Mouse (Mus musculus) liver, adult 2 months (tissue): ENCODE measurements around the gene Slc16a5. TPM values are rescaled to one million over a fixed set of nuclear protein-coding genes. Genes with fewer than 3 reads are reported as not detected.

Source experiments
- DNase-seq: peaks from one replicate; pipeline ENCODE4 v3.0.0-alpha.2; 2011; ENCODE audit warnings: low read depth, low spot score; ENCODE audit errors: extremely low read depth
- H3K27ac ChIP-seq: fragments of 200-500 bp; replicated peaks from 2 replicates; pipeline ENCODE4 v1.5.1; 2012; ENCODE audit warnings: low read depth, mild to moderate bottlenecking, control low read depth, inconsistent platforms, low read length; ENCODE audit not compliant: insufficient read depth
- H3K27me3 ChIP-seq: fragments of 200-500 bp; 2 replicates; pipeline ENCODE4 v1.6.1; 2012; ENCODE audit warnings: mild to moderate bottlenecking, moderate library complexity, low read length, inconsistent platforms; ENCODE audit not compliant: control insufficient read depth, insufficient read depth
- H3K36me3 ChIP-seq: fragments of 200-500 bp; 2 replicates; pipeline ENCODE4 v1.6.1; 2012; ENCODE audit warnings: low read length, inconsistent platforms; ENCODE audit not compliant: control insufficient read depth, insufficient read depth
- H3K4me1 ChIP-seq: fragments of 200-500 bp; 2 replicates; pipeline ENCODE4 v1.6.1; 2011; ENCODE audit warnings: low read length; ENCODE audit not compliant: control insufficient read depth, insufficient read depth
- H3K4me3 ChIP-seq: fragments of 200-500 bp; 2 replicates; pipeline ENCODE4 v1.5.1; 2011; ENCODE audit warnings: low read depth, mild to moderate bottlenecking, control low read depth, low read length, moderate library complexity; ENCODE audit not compliant: insufficient read depth
- H3K79me2 ChIP-seq: fragments of 200-500 bp; 2 replicates; pipeline ENCODE4 v1.6.1; 2012; ENCODE audit warnings: inconsistent platforms, mild to moderate bottlenecking, low read length, moderate library complexity; ENCODE audit not compliant: control insufficient read depth, insufficient read depth
- H3K9ac ChIP-seq: fragments of 200-500 bp; 2 replicates; pipeline ENCODE4 v1.6.1; 2012; ENCODE audit warnings: low read depth, mild to moderate bottlenecking, control low read depth, inconsistent platforms, low read length
- CTCF ChIP-seq: fragments of 200-500 bp; IDR thresholded peaks from 2 replicates; pipeline ENCODE4 v1.5.1; 2011; ENCODE audit warnings: low read depth, low read length, control low read depth
- POLR2A ChIP-seq: fragments of 200-500 bp; IDR thresholded peaks from 2 replicates; pipeline ENCODE4 v1.6.1; 2011; ENCODE audit warnings: low read length, control low read depth; ENCODE audit not compliant: insufficient read depth; ENCODE audit errors: extremely low read depth
- WGBS: fragments of 180-500 bp; shearing (Covaris S2); methylation state at CpG from one replicate; pipeline ENCODE4 v1.1.7; 2018; 5-methylcytosine and 5-hydroxymethylcytosine counted together
- polyA plus RNA-seq: library from polyadenylated mRNA; depleted of rRNA; stranded (reverse); fragments of >200 nt; gene quantifications from 2 replicates; pipeline ENCODE4 v1.2.3, GENCODE M21; 2012; rRNA removed
- total RNA-seq: library from RNA; depleted of rRNA; stranded (reverse); fragments of >200 nt; gene quantifications from 2 replicates; pipeline ENCODE4 v1.2.3, GENCODE M21; 2014; rRNA removed

Gene Slc16a5
- total and polyA plus RNA-seq, 2 experiments: 23.0 to 49.1 TPM

DNA sequence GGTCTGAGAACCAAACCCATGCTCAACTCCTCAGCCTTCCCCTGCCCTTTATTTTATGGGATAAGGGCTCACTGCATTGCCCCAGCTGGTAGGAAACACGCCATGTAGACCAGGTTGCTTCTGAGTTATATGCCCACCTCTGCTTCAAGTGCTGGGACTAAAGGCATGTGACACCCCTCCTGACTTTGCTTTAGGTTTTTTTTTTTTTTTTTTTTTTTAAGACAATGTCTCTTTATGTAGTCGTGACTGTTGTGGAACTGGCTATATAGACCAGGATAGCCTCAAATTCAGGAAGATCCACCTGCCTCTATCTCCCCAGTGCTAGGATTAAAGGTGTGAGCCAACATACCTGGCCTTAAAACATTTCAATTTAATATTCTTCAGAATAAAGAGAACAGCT is 60.4 kb downstream of the Slc16a5 start:
- 86% methylated on average over 2 of the region's 2 CpGs for WGBS
- Histone ChIP-seq H3K27me3 (no peaks in the 10 kb centered on the region), H3K4me1 (peaks cover 1% of the 10 kb centered on the region; the same call in 1 of the 2 replicates), H3K9ac (no peak overlapping the region), H3K27ac (no peak overlapping the region), H3K4me3 (no peak overlapping the region), H3K36me3 (peaks cover 36% of the 10 kb centered on the region), H3K79me2 (no peaks in the 10 kb centered on the region; the same call in 1 of the 2 replicates)
- no peak for DNase-seq
- TF ChIP-seq POLR2A (no peak), CTCF (no peak)

Other genes starting within 250 kb of the Slc16a5 start
- gene Grin2c, start 195.2 kb upstream of the Slc16a5 start, total RNA-seq: under 0.01 TPM in 1 of 2 replicates, not detected in the other
- gene Grin2c, start 195.2 kb upstream of the Slc16a5 start, polyA plus RNA-seq: 0.05 and 0.07 TPM in 2 replicates
- gene Fdxr, start 185.4 kb upstream of the Slc16a5 start, total RNA-seq: 13.7 and 15.8 TPM in 2 replicates
- gene Fdxr, start 185.4 kb upstream of the Slc16a5 start, polyA plus RNA-seq: 28.3 and 28.4 TPM in 2 replicates
- gene Fads6, start 164.8 kb upstream of the Slc16a5 start, total RNA-seq: 56.1 and 78.8 TPM in 2 replicates
- 55.3 and 66.0 TPM in 2 replicates for gene Fads6, start 164.8 kb upstream of the Slc16a5 start, polyA plus RNA-seq
- gene Otop2, start 155.3 kb upstream of the Slc16a5 start, total RNA-seq: not detected in 2 replicates
- gene Otop2, start 155.3 kb upstream of the Slc16a5 start, polyA plus RNA-seq: not detected in 2 replicates
- 0.20 and 0.28 TPM in 2 replicates for gene Ush1g, start 140.4 kb upstream of the Slc16a5 start, total RNA-seq
- 0.26 and 0.50 TPM in 2 replicates for gene Ush1g, start 140.4 kb upstream of the Slc16a5 start, polyA plus RNA-seq
- not detected in 2 replicates for gene Otop3, start 127.7 kb upstream of the Slc16a5 start, total RNA-seq
- not detected in 2 replicates for gene Otop3, start 127.7 kb upstream of the Slc16a5 start, polyA plus RNA-seq
- gene Hid1, start 94.7 kb upstream of the Slc16a5 start, total RNA-seq: 0.55 and 1.3 TPM in 2 replicates
- gene Hid1, start 94.7 kb upstream of the Slc16a5 start, polyA plus RNA-seq: 1.1 and 3.1 TPM in 2 replicates
- gene Cdr2l, start 80.6 kb upstream of the Slc16a5 start, total RNA-seq: 1.3 and 1.4 TPM in 2 replicates
- 2.4 and 2.7 TPM in 2 replicates for gene Cdr2l, start 80.6 kb upstream of the Slc16a5 start, polyA plus RNA-seq
- gene Mrpl58, start 58.7 kb upstream of the Slc16a5 start, total RNA-seq: 54.7 and 67.2 TPM in 2 replicates
- 67.5 and 70.0 TPM in 2 replicates for gene Mrpl58, start 58.7 kb upstream of the Slc16a5 start, polyA plus RNA-seq
- gene Atp5h, start 42.5 kb upstream of the Slc16a5 start, total RNA-seq: 480 and 648 TPM in 2 replicates
- 103 and 134 TPM in 2 replicates for gene Atp5h, start 42.5 kb upstream of the Slc16a5 start, polyA plus RNA-seq
- gene Kctd2, start 42.3 kb upstream of the Slc16a5 start, total RNA-seq: 10.0 and 14.2 TPM in 2 replicates
- gene Kctd2, start 42.3 kb upstream of the Slc16a5 start, polyA plus RNA-seq: 18.2 and 21.1 TPM in 2 replicates
- 0.74 and 0.94 TPM in 2 replicates for gene Trim80, start 21.9 kb upstream of the Slc16a5 start, total RNA-seq
- 2.0 and 4.0 TPM in 2 replicates for gene Trim80, start 21.9 kb upstream of the Slc16a5 start, polyA plus RNA-seq
- 1.6 and 1.7 TPM in 2 replicates for gene Armc7, start 13.2 kb downstream of the Slc16a5 start, total RNA-seq
- gene Armc7, start 13.2 kb downstream of the Slc16a5 start, polyA plus RNA-seq: 3.2 and 4.0 TPM in 2 replicates
- 39.2 and 39.5 TPM in 2 replicates for gene Nt5c, start 29.4 kb downstream of the Slc16a5 start, total RNA-seq
- 29.6 and 32.6 TPM in 2 replicates for gene Nt5c, start 29.4 kb downstream of the Slc16a5 start, polyA plus RNA-seq
- 14.1 and 17.2 TPM in 2 replicates for gene Jpt1, start 51.9 kb downstream of the Slc16a5 start, total RNA-seq
- 25.1 and 28.4 TPM in 2 replicates for gene Jpt1, start 51.9 kb downstream of the Slc16a5 start, polyA plus RNA-seq
- gene Sumo2, start 73.8 kb downstream of the Slc16a5 start, total RNA-seq: 106 and 107 TPM in 2 replicates
- gene Sumo2, start 73.8 kb downstream of the Slc16a5 start, polyA plus RNA-seq: 24.0 and 27.2 TPM in 2 replicates
- 21.8 and 24.3 TPM in 2 replicates for gene Nup85, start 102.0 kb downstream of the Slc16a5 start, total RNA-seq
- 21.9 and 22.4 TPM in 2 replicates for gene Nup85, start 102.0 kb downstream of the Slc16a5 start, polyA plus RNA-seq
- 48.1 and 50.4 TPM in 2 replicates for gene Mrps7, start 141.5 kb downstream of the Slc16a5 start, total RNA-seq
- gene Mrps7, start 141.5 kb downstream of the Slc16a5 start, polyA plus RNA-seq: 32.9 and 39.2 TPM in 2 replicates
- gene Gga3, start 141.6 kb downstream of the Slc16a5 start, total RNA-seq: 1.7 and 3.2 TPM in 2 replicates
- gene Gga3, start 141.6 kb downstream of the Slc16a5 start, polyA plus RNA-seq: 5.9 and 8.3 TPM in 2 replicates
- 35.5 and 40.3 TPM in 2 replicates for gene Mif4gd, start 150.5 kb downstream of the Slc16a5 start, total RNA-seq
- gene Mif4gd, start 150.5 kb downstream of the Slc16a5 start, polyA plus RNA-seq: 108 and 132 TPM in 2 replicates
- 8.9 and 14.5 TPM in 2 replicates for gene Slc25a19, start 165.8 kb downstream of the Slc16a5 start, total RNA-seq
- gene Slc25a19, start 165.8 kb downstream of the Slc16a5 start, polyA plus RNA-seq: 19.5 and 21.3 TPM in 2 replicates
- gene Grb2, start 246.1 kb downstream of the Slc16a5 start, total RNA-seq: 14.7 and 17.3 TPM in 2 replicates
- 27.7 and 28.4 TPM in 2 replicates for gene Grb2, start 246.1 kb downstream of the Slc16a5 start, polyA plus RNA-seq